Mouse (Mus musculus) ES-E14 (cell line): ENCODE measurements around the gene Pdcl. TPM values are rescaled to one million over a fixed set of nuclear protein-coding genes. Genes with fewer than 3 reads are reported as not detected.

Source experiments
- DNase-seq: peaks from one replicate; pipeline ENCODE4 v3.0.0-alpha.2; 2013; ENCODE audit warnings: low read depth, low spot score
- H3K27ac ChIP-seq: 2 replicates; pipeline ENCODE4 v1.5.1; 2012; ENCODE audit warnings: low read depth, mild to moderate bottlenecking, low read length, moderate library complexity, mixed read lengths; ENCODE audit not compliant: poor library complexity, insufficient read depth, severe bottlenecking
- H3K36me3 ChIP-seq: 2 replicates; pipeline ENCODE4 v1.6.1; 2012; ENCODE audit warnings: mild to moderate bottlenecking, low read length, moderate library complexity, mixed read lengths; ENCODE audit not compliant: control insufficient read depth, poor library complexity, insufficient read depth, severe bottlenecking
- H3K4me1 ChIP-seq, 2 experiments: fragments of 150-350 bp in 1 of 2; sonication (generic) in 1 of 2; 2 replicates each; pipeline ENCODE4 v1.6.1; 2012; ENCODE audit warnings: low read length in 2 of 2, mild to moderate bottlenecking in 1 of 2, mixed read lengths in 1 of 2; ENCODE audit not compliant: control insufficient read depth in 2 of 2, insufficient read depth in 2 of 2, poor library complexity in 1 of 2
- H3K4me3 ChIP-seq, 2 experiments: fragments of 150-350 bp in 1 of 2; sonication (generic) in 1 of 2; 2 replicates each; pipeline ENCODE4 v1.5.1; 2012; ENCODE audit warnings: low read length in 2 of 2, low read depth in 1 of 2, mild to moderate bottlenecking in 1 of 2, mixed read lengths in 1 of 2; ENCODE audit not compliant: insufficient read depth in 1 of 2, poor library complexity in 1 of 2, severe bottlenecking in 1 of 2
- H3K9ac ChIP-seq: 2 replicates; pipeline ENCODE4 v1.6.1; 2012; ENCODE audit warnings: low read depth, mild to moderate bottlenecking, low read length, mixed read lengths; ENCODE audit not compliant: poor library complexity, insufficient read depth, severe bottlenecking
- H3K9me3 ChIP-seq: fragments of 150-350 bp; sonication (generic); 2 replicates; pipeline ENCODE4 v1.6.1; 2012; ENCODE audit warnings: low read depth, mild to moderate bottlenecking, low read length; ENCODE audit not compliant: control insufficient read depth, insufficient read depth
- CHD2 ChIP-seq: IDR thresholded peaks from 2 replicates; pipeline ENCODE4 v1.6.1; 2014; ENCODE audit warnings: mild to moderate bottlenecking, low read depth, low read length, inconsistent platforms
- HCFC1 ChIP-seq: IDR thresholded peaks from 2 replicates; pipeline ENCODE4 v1.6.1; 2012; ENCODE audit warnings: low read length, inconsistent platforms, borderline replicate concordance; ENCODE audit not compliant: insufficient read depth
- MAFK ChIP-seq: IDR thresholded peaks from 2 replicates; pipeline ENCODE4 v1.6.1; 2014; ENCODE audit warnings: mild to moderate bottlenecking, low read depth, low read length, inconsistent platforms; ENCODE audit not compliant: insufficient read depth
- ZC3H11A ChIP-seq: IDR thresholded peaks from 2 replicates; pipeline ENCODE4 v1.6.1; 2012; ENCODE audit warnings: low read depth, mild to moderate bottlenecking, inconsistent platforms, low read length, borderline replicate concordance
- ZNF384 ChIP-seq: IDR thresholded peaks from 2 replicates; pipeline ENCODE4 v1.6.1; 2012; ENCODE audit warnings: low read depth, low read length, inconsistent platforms
- in situ Hi-C, 2 experiments: fragments of 600-800 bp; cut with MboI; formaldehyde crosslinking; loops; one replicate each; pipeline ENCODE4 v1.15.1; 2025; ENCODE audit warnings: low sequenced_read_pairs in 2 of 2, inconsistent platforms in 1 of 2; ENCODE audit not compliant: unreplicated experiment in 2 of 2
- total RNA-seq: library from RNA; depleted of rRNA; stranded (reverse); fragments of 300-350 nt; gene quantifications from 2 replicates; pipeline ENCODE4 v1.2.3, GENCODE M21; 2012; rRNA removed

Pdcl gene
- total RNA-seq: 30.5 and 35.1 TPM in 2 replicates

DNA sequence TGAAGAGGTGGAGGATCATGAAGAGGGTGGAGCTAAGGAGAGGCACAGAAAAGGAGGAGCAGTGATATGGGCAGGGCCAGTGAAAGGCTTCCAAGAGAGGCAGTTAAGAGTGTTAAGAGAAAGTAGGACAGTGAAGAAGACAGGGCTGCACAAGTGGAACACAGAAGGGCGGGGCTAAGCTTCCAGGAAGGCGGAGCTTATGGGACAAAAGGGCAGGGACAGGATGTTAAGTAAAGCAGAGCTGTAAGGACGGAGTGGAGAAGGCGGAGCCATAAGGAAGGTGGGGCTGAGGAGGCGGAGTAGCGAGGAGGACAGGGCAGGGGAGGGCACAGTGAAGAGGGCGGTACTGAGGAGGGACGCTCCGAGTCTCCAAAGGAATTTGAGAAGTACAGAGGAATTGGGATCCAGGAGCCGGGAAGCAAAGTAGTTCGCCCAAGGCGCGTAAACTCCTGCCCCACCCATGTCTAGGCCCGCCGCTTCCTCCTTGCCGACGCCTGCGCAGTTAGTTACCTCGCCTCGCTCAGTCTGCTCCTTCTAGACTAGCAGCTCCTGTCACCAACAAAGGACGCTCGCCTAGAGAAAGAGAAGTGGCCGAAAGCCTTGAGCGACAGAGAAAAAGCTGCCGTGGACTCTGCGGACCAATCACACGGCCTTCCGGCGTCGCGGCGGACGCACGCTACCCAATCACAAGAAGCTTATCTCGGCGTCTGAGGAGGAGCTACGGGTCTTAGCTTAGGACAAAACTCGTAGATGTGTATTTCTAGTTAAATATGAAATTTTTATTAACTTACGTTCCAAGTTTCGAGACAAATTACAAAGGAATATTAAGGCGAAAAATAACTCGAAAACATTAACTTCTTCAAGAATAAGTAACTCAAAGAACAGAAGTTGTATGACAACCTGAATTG is at the start of gene Pdcl:
Gene Pdcl (minus strand): TSS at position 700 of the 908 bp plus-strand sequence.
- TF ChIP-seq ZNF384 (no peak), HCFC1 (peak; percentile 52; the same call in 1 of the 2 replicates)
- Histone ChIP-seq H3K9ac (peak within 1 kb of the TSS; percentile 79), H3K4me1 (peaks cover 0 to 2% of the 10 kb centered on the region in 2 experiments; a peak in 1 of 4 replicates), H3K9me3 (no peaks in the 10 kb centered on the region), H3K4me3 (peak within 1 kb of the TSS; percentile 80 to 82), H3K36me3 (peaks cover 13% of the 10 kb centered on the region), H3K27ac (peak within 1 kb of the TSS; percentile 96)
- in situ Hi-C loops: no loop called here
- DNase-seq: peak; percentile 100

DNA sequence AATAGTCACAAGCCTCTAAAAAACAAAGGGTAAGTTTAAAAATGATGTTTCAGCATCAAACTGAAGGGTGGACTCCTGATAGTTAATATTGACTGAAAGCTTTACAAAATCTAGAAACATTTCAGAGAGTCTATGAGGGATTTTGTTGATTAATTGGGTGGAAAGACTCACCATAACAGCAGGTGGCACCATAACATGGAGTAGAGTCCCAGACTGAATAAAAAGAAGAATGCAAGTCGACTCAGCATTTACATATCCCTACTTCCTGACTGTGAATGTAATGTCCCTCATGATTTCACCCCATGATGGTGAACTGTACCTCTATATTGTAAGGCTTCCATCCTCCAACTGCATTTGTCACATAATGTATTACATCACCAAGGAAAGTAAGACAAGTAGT is 36.4 kb upstream of the Pdcl start:
- Histone ChIP-seq H3K27ac (no peak overlapping the region), H3K4me3 (no peak overlapping the region), H3K4me1 (peaks cover 0 to 2% of the 10 kb centered on the region in 2 experiments; a peak in 1 of 4 replicates), H3K36me3 (peaks cover 3% of the 10 kb centered on the region; the same call in 1 of the 2 replicates), H3K9ac (no peak overlapping the region), H3K9me3 (no peaks in the 10 kb centered on the region)
- DNase-seq: no peak
- in situ Hi-C loops: no loop called here
- no peak for TF ChIP-seq CHD2
- no peak for TF ChIP-seq MAFK
- no peak for TF ChIP-seq ZNF384
- no peak for TF ChIP-seq ZC3H11A
- no peak for TF ChIP-seq HCFC1

- Histone ChIP-seq H3K4me1 (no peaks in the 10 kb centered on the region), H3K4me3 (no peak overlapping the region), H3K27ac (no peak overlapping the region), H3K9me3 (no peaks in the 10 kb centered on the region), H3K9ac (no peak overlapping the region), H3K36me3 (peaks cover 5% of the 10 kb centered on the region)
- DNase-seq: no peak
- TF ChIP-seq ZNF384 (no peak), ZC3H11A (no peak), CHD2 (no peak), HCFC1 (no peak), MAFK (no peak)
- in situ Hi-C loops: no loop called here
These were observed 23.8 kb upstream of the Pdcl start for GRCm38 (mm10) chr2:37382921-37383320.

- H3K36me3 ChIP-seq: peaks cover 9% of the 10 kb centered on the region
- peak; percentile 59 for DNase-seq
- in situ Hi-C loops: no loop called here
- no peak for TF ChIP-seq ZC3H11A
- H3K27ac ChIP-seq: no peak overlapping the region
- no peak overlapping the region for H3K9ac ChIP-seq
- no peaks in the 10 kb centered on the region for H3K9me3 ChIP-seq
- no peak overlapping the region for H3K4me3 ChIP-seq
- H3K4me1 ChIP-seq: no peaks in the 10 kb centered on the region
These were observed 21.1 kb upstream of the Pdcl start for GRCm38 (mm10) chr2:37380189-37380588.

DNA sequence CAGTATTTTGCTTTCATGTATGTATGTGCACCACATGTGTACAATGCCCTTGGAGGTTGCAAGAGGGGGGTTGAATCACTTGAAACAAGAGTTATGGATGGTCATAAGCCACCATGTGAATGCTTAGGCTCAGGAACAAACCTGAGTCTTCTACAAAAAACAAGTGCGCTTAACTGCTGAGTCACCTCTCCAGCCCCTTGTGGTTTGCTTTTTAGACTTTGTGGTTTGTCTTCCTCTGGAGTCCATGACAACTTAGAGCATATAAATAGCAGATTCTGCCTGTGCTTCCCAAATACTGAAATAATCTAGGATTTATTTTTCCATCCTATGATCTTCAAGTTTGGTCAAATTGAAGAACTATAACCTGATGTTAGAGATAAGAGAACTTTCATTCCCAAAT is 16.9 kb upstream of the Pdcl start:
- in situ Hi-C loops: no loop called here
- Histone ChIP-seq H3K36me3 (peaks cover 6% of the 10 kb centered on the region), H3K9ac (no peak overlapping the region), H3K27ac (no peak overlapping the region), H3K4me1 (no peaks in the 10 kb centered on the region), H3K4me3 (no peak overlapping the region), H3K9me3 (no peaks in the 10 kb centered on the region)
- no peak for TF ChIP-seq MAFK
- no peak for TF ChIP-seq CHD2
- no peak for TF ChIP-seq ZC3H11A
- TF ChIP-seq ZNF384: no peak
- no peak for TF ChIP-seq HCFC1
- no peak for DNase-seq
